Mouse (Mus musculus): ENCODE results near the gene Tomm20l. TPM values are rescaled to one million over a fixed set of nuclear protein-coding genes. Genes with fewer than 3 reads are reported as not detected.

Tomm20l gene
- total and polyA plus RNA-seq, 2 experiments from 2014 or later, result not detected

DNA sequence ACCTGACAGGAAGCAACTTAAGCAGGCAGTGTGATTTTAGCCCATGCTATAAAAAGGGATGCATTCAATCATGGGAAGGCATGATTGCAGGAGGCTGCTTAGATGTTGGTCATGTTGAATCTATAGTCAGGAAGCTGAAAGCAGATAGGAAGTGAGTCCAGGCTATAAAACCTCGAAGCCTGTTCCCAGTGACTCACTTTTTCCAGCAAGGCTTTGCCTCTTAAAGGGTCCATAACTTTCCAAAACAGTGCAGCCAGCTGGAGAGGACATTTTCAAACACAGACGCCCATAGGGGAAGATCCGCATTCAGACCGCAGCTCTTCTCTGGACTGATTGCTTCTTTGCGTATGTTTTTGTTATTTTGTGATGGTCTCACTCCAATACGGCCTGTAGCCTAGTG is 43.8 kb downstream of the Tomm20l start:
- no peak for ATAC-seq (ENCODE audit: insufficient read depth, low read depth)
- Histone ChIP-seq H3K4me3 (ENCODE audit: low read depth, low read length) (no peak overlapping the region), H3K4me1 (ENCODE audit: control insufficient read depth, insufficient read depth) (no peaks in the 10 kb centered on the region), H3K27me3 (ENCODE audit: control insufficient read depth, insufficient read depth, low read length) (no peaks in the 10 kb centered on the region), H3K4me2 (ENCODE audit: low read depth, low read length) (no peak overlapping the region), H3K9me3 (replicated peaks; ENCODE audit: control insufficient read depth, low read length) (no peaks in the 10 kb centered on the region), H3K27ac (ENCODE audit: low read depth) (no peak overlapping the region), H3K36me3 (replicated peaks; ENCODE audit: control insufficient read depth, insufficient read depth, low read length) (peaks cover 74% of the 10 kb centered on the region), H3K9ac (replicated peaks; ENCODE audit: low read depth, low read length) (no peak overlapping the region)
- WGBS, result 87% methylated on average over 6 of the region's 6 CpGs
- TF ChIP-seq EP300 (IDR thresholded peaks at IDR 0.05; ENCODE audit: low read depth) (no peak), CTCF (IDR thresholded peaks at IDR 0.05; ENCODE audit: low read depth) (no peak)
- DNase-seq (ENCODE audit: low spot score), result no peak

DNA sequence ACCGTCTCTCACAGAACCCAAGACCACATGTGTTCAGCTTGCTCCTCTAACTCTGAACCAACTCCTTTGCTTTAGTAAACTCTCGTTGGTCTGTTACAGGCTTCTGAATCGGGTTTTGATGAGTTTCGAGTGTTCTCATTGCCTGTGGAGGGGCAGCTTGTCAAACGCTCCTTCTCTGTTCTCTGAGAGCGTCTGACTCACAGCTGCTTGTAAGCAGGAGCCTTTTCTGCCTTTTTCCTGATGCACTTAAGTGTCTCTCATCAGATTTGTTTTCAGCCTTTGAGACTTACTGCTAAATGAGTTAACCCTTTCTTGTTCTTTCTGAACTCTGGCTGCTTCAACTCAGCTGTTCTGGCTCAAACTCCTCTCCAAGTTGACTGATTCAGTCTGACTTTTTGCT is 46.7 kb downstream of the Tomm20l start:
- H3K4me2 ChIP-seq (ENCODE audit: low read depth, low read length), result no peak overlapping the region
- H3K4me1 ChIP-seq (ENCODE audit: control insufficient read depth, insufficient read depth), result no peaks in the 10 kb centered on the region
- 88% methylated on average over 6 of the region's 6 CpGs for WGBS
- no peak overlapping the region for H3K27ac ChIP-seq (ENCODE audit: low read depth)
- TF ChIP-seq CTCF (IDR thresholded peaks at IDR 0.05; ENCODE audit: low read depth) (no peak), EP300 (IDR thresholded peaks at IDR 0.05; ENCODE audit: low read depth) (no peak)
- DNase-seq (ENCODE audit: low spot score) (no peak), ATAC-seq (ENCODE audit: insufficient read depth, low read depth) (no peak)
- no peaks in the 10 kb centered on the region for H3K9me3 ChIP-seq (replicated peaks; ENCODE audit: control insufficient read depth, low read length)
- no peak overlapping the region for H3K9ac ChIP-seq (replicated peaks; ENCODE audit: low read depth, low read length)
- no peak overlapping the region for H3K4me3 ChIP-seq (ENCODE audit: low read depth, low read length)
- peaks cover 78% of the 10 kb centered on the region for H3K36me3 ChIP-seq (replicated peaks; ENCODE audit: control insufficient read depth, insufficient read depth, low read length)
- H3K27me3 ChIP-seq (ENCODE audit: control insufficient read depth, insufficient read depth, low read length), result no peaks in the 10 kb centered on the region

DNA sequence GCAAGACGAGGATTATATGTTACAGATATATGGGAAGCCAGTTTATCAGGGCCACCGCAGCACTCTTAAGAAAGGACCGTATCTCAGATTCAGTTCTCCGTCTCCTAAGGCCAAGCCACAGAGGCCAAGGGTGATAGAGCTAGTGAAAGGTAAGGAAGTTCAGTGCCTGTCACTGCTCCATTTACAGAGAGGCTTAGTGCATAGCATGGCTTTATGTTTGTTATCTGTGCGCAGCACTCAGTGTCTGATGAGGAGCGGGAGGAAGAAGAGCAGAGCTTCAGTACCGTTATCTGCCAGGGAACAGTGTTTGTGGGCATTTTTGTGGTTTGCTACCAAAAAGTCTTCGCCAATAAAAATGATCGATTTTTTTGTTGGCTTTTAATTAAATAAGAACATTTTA is 53.2 kb downstream of the Tomm20l start:
- Histone ChIP-seq H3K4me3 (ENCODE audit: low read depth, low read length) (no peak overlapping the region), H3K4me1 (ENCODE audit: control insufficient read depth, insufficient read depth) (no peaks in the 10 kb centered on the region), H3K27me3 (ENCODE audit: control insufficient read depth, insufficient read depth, low read length) (no peaks in the 10 kb centered on the region), H3K36me3 (replicated peaks; ENCODE audit: control insufficient read depth, insufficient read depth, low read length) (peaks cover 64% of the 10 kb centered on the region), H3K4me2 (ENCODE audit: low read depth, low read length) (no peak overlapping the region), H3K9me3 (replicated peaks; ENCODE audit: control insufficient read depth, low read length) (no peaks in the 10 kb centered on the region), H3K9ac (replicated peaks; ENCODE audit: low read depth, low read length) (no peak overlapping the region), H3K27ac (ENCODE audit: low read depth) (no peak overlapping the region)
- DNase-seq (ENCODE audit: low spot score) (no peak), ATAC-seq (ENCODE audit: insufficient read depth, low read depth) (no peak)
- TF ChIP-seq EP300 (IDR thresholded peaks at IDR 0.05; ENCODE audit: low read depth) (no peak), CTCF (IDR thresholded peaks at IDR 0.05; ENCODE audit: low read depth) (no peak)
- WGBS, result 87% methylated on average over 9 of the region's 9 CpGs

DNA sequence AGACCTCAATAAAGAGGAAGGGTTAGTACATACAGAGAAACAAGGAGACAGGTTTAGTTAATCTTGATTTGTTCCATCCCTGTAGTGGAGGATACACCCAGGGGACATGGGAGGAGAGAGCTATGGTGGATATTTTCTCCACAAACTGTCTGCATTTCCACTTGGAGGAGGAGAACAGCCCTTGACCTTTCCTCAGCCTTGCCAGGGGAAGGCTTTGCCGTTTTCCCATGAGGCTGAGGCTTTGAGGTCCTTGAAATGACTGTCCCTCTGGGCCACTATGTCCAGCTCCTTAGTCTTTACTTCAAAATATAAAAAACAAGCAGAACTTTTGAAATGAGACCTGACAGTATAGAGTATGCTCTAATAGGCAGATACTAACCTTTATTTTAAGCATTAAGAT is 58.7 kb downstream of the Tomm20l start:
- H3K4me2 ChIP-seq (ENCODE audit: low read depth, low read length), result no peak overlapping the region
- TF ChIP-seq EP300 (IDR thresholded peaks at IDR 0.05; ENCODE audit: low read depth) (no peak), CTCF (IDR thresholded peaks at IDR 0.05; ENCODE audit: low read depth) (no peak)
- no peak for DNase-seq (ENCODE audit: low spot score)
- no peak overlapping the region for H3K9ac ChIP-seq (replicated peaks; ENCODE audit: low read depth, low read length)
- no peaks in the 10 kb centered on the region for H3K9me3 ChIP-seq (replicated peaks; ENCODE audit: control insufficient read depth, low read length)
- WGBS, result 80% methylated on average over 1 of the region's 1 CpGs
- no peak overlapping the region for H3K4me3 ChIP-seq (ENCODE audit: low read depth, low read length)
- peaks cover 51% of the 10 kb centered on the region for H3K36me3 ChIP-seq (replicated peaks; ENCODE audit: control insufficient read depth, insufficient read depth, low read length)
- H3K27me3 ChIP-seq (ENCODE audit: control insufficient read depth, insufficient read depth, low read length), result no peaks in the 10 kb centered on the region
- H3K4me1 ChIP-seq (ENCODE audit: control insufficient read depth, insufficient read depth), result no peaks in the 10 kb centered on the region
- no peak for ATAC-seq (ENCODE audit: insufficient read depth, low read depth)
- no peak overlapping the region for H3K27ac ChIP-seq (ENCODE audit: low read depth)

Other genes with a start within 250 kb of the Tomm20l start
- gene Actr10, start 173.6 kb upstream of the Tomm20l start, total RNA-seq (2014; rRNA removed; ENCODE audit: low replicate concordance), result 81.4 and 119 TPM in 2 replicates
- 232 and 239 TPM in 2 replicates for gene Actr10, start 173.6 kb upstream of the Tomm20l start, polyA plus RNA-seq (2015; fragmentation: Nextera tagmentation; extraction: Ambion mirVana)
- gene Psma3, start 136.8 kb upstream of the Tomm20l start, total RNA-seq (2014; rRNA removed; ENCODE audit: low replicate concordance), result 94.8 and 128 TPM in 2 replicates
- gene Psma3, start 136.8 kb upstream of the Tomm20l start, polyA plus RNA-seq (2015; fragmentation: Nextera tagmentation; extraction: Ambion mirVana), result 487 and 507 TPM in 2 replicates
- 3.2 and 6.9 TPM in 2 replicates for gene Arid4a, start 95.4 kb upstream of the Tomm20l start, total RNA-seq (2014; rRNA removed; ENCODE audit: low replicate concordance)
- 18.1 and 21.4 TPM in 2 replicates for gene Arid4a, start 95.4 kb upstream of the Tomm20l start, polyA plus RNA-seq (2015; fragmentation: Nextera tagmentation; extraction: Ambion mirVana)
- gene Timm9, start 25.3 kb downstream of the Tomm20l start, total RNA-seq (2014; rRNA removed; ENCODE audit: low replicate concordance), result 26.1 and 40.3 TPM in 2 replicates
- gene Timm9, start 25.3 kb downstream of the Tomm20l start, polyA plus RNA-seq (2015; fragmentation: Nextera tagmentation; extraction: Ambion mirVana), result 96.5 and 111 TPM in 2 replicates
- 5.8 and 25.3 TPM in 2 replicates for gene 2700049A03Rik, start 25.4 kb downstream of the Tomm20l start, total RNA-seq (2014; rRNA removed; ENCODE audit: low replicate concordance)
- gene 2700049A03Rik, start 25.4 kb downstream of the Tomm20l start, polyA plus RNA-seq (2015; fragmentation: Nextera tagmentation; extraction: Ambion mirVana), result 3.7 and 4.1 TPM in 2 replicates
- gene Dact1, start 198.5 kb downstream of the Tomm20l start, total RNA-seq (2014; rRNA removed; ENCODE audit: low replicate concordance), result 17.8 and 18.0 TPM in 2 replicates
- 3.9 and 4.7 TPM in 2 replicates for gene Dact1, start 198.5 kb downstream of the Tomm20l start, polyA plus RNA-seq (2015; fragmentation: Nextera tagmentation; extraction: Ambion mirVana)

Data from heart, postnatal 0 days (tissue).